Mouse (Mus musculus) adrenal gland, adult 18-20 months (tissue): ENCODE results near the gene Angel2. TPM values are rescaled to one million over a fixed set of nuclear protein-coding genes. Genes with fewer than 3 reads are reported as not detected.
"Not testable (repeated sequence)": the region's sequence is repeated elsewhere in the genome, so short reads cannot be mapped to it uniquely, and the experiment has no call there.

ENCODE experiments used
- DNase-seq, 2 experiments: peaks; one replicate each; pipeline ENCODE4 v3.0.0; 2021 to 2022; ENCODE audit warnings: low spot score in 2 of 2
- long read RNA-seq, 2 experiments: library from polyadenylated mRNA; stranded (forward); transcript quantifications; one replicate each; pipeline ENCODE4 v2.0.0; 2021
- total RNA-seq, 2 experiments: library from RNA; stranded (reverse); gene quantifications; 1 replicate in 1 of 2; 2 replicates in 1 of 2; pipeline ENCODE4 v1.2.3; 2021

Gene Angel2
- 10 to 100 TPM; 44.7 to 47.7 TPM for total RNA-seq
- long read RNA-seq, experiment 1, transcript Angel2-202 (9 exons, 3,714 nt) = major isoform, 9 of 62 reads
- long read RNA-seq, experiment 1, partial matches to known transcripts = 2 of 62 reads
- long read RNA-seq, experiment 1, other reads (novel, unspliced or antisense) = 51 of 62 reads
- long read RNA-seq, experiment 2, transcript Angel2-202 (9 exons, 3,714 nt) = major isoform, 13 of 126 reads
- long read RNA-seq, experiment 2, partial matches to known transcripts = 26 of 126 reads
- long read RNA-seq, experiment 2, other reads (novel, unspliced or antisense) = 86 of 126 reads

DNA sequence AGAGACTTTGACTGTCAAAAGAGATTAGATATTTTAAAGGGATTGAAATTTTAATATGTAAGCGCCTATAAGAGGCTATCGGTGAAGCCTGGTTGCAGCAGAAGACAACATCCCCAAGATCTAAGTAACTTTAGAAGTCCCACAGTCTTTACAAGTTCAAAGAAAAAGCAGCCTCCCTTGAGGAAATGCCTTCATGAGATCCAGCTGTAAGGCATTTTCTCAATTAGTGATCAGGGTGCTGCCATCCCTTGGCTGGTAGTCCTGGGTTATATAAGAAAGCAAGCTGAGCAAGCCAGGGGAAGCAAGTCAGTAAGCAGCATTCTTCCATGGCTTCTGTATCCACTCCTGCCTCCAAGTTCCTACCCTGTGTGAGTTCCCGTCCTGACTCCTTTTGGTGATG, at the start of gene Angel2:
Gene Angel2, plus strand, starts transcription at position 301 of the 400 bp plus-strand sequence.
- not testable (repeated sequence) for DNase-seq

DNA sequence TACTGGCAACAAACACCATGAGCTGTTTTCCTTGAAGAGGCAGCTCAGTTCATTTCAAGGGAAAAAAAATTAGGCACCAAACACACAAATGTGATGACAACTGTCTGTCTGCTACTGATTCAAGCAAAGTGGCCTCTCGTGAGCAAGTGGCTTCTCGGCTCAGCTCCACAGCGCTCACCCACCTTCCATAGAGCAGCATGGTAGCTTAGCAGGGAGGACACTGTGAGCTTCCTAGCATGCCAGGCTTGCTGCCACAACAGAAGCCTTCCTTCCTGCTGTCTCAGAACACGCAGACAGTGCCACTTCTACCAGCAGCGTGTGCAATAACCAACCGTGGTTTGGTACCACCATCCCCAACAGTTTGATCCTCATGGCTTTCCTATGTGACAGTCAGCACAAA, 49.2 kb upstream of the Angel2 start:
- DNase-seq = no peak

DNA sequence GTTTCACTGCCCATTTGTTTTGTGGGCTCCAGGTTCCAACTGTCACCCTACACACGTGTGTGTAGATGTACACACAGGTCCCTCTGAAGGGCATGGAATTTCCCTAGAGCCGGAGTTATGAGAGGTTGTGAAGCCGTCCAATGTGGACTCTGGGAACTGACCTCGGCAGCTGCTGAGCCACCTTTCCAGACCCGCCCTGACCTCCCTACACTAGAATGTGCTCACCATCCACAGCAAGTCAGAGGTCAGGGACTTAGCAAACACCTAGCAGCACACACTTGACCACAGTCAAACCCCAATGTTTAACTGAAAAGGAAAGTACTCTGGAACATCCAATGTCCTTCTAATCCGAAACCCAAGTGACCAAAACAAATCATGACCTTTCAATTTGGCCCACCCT, 44.3 kb upstream of the Angel2 start:
- DNase-seq = no peak

DNA sequence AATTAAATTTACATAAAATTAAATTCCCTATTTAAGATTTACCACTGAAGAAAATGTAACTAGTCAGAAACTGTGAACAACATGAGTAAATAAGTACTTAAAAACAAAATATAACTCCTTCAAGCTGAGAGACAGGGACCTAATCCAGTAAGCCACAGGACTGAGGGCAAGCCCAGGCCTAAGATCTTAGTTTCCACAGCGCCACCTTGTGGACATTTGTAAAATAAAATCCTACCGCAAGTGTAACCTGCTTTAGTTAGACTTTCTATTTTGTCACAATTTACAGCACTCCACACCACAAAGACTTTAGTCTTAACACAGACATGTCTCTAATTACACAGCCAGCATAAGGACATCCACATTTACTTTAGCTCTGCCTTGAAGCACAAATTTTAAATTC, 43.5 kb upstream of the Angel2 start:
- DNase-seq = peak; percentile 30 to 56

DNA sequence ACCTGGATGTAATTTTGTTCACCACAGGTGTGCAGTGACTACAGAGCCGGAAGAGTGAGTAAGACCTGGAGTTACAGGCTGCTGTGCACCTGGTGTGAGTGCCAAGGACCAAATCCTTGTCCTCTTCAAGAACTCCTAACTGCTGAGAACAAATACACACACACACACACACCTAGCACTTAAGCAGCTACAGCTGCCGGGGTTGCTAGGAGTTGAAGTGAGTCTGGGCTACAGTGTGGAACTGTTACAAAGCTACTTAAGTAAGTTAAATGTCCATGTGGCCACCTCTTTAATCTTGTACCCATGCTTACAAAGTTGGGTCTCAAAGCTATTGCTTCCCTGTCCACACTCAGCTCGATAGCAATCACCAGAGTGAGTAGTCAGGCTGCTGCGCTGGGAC, 38.9 kb upstream of the Angel2 start:
- no peak for DNase-seq

DNA sequence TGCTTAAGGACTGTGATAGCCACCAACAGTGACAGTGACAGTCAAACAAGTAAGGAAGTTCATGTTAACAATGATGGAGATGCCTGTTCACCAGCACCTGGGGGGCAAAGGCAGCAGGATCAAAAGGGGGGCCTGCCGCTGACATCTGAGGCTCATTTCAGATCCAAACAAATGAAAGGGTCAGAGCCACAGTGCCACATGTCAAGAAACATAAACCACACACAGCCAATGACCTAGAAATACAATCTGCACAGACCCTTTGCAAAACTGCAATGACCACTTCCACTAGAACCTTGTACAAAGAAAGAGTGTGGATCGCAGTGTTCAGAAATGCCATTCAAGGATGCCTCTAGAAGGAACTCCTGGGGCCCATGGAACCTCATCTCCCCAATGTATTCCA, 36.9 kb upstream of the Angel2 start:
- no peak for DNase-seq

DNA sequence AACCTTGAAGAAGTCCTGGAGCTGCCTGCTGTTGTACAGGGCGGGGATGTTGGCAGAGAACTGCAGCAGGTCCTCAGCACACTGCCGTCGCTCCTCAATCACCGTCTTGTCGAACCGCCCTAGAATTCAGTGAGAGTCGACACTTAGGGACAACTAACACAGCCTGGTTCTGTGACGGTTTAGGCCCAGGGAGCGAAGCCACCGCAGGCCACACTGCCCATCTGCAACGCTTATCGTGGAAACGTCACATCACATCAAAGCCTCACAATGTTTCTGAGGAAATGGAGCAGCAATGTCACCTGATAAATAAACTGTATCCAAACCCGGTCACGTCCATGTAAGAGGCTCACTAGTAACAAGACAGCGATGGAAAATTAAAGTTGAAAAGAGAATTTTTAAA, 36.3 kb upstream of the Angel2 start:
- DNase-seq = no peak

DNA sequence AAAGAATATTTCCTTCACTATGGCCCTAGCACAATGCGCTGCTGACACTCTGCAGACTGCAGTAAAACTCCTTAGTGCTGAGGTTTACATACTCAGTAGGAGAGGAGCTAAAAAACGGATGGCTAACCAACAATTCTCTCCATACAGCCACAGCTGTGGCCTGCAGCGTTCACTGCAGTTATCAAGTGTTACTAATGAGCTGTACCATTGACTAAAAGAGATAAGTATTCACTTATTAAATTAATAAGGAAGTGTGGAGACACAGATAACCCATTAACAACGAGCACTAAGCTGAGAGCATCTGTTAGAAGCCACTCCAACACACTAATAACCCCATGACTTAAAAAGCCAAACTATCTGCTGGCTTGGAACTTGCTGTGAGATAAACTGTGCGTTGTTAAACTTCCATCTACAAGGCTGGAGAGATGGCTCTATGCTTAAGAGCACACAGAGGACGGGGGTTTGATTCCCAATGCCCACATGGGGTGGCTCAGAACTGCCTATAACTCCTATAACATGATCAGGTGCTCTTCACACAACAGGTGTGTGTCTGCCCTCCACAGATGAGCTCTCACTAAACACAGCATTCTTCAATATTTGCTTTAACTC, 31.2 kb upstream of the Angel2 start:
- no peak for DNase-seq

DNA sequence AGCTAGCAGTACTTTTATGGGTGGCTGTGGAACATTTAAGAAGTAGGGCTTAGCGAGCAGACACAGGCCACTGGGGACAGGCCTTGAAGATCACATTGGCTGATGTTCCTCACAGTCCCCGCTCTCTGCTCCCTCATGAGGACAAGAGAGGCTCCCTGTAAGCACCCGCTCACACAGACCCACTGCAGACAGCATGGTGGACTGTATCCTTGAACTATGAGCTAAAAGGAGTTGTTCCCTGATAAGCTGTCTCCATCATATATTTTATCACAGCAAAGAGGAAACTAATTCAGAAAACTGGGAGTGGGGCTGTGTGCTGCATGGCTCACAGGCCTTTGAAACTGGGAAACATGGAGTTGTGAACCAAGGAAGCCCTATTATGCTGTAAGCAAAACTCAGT, 26.7 kb upstream of the Angel2 start:
- DNase-seq = no peak

DNA sequence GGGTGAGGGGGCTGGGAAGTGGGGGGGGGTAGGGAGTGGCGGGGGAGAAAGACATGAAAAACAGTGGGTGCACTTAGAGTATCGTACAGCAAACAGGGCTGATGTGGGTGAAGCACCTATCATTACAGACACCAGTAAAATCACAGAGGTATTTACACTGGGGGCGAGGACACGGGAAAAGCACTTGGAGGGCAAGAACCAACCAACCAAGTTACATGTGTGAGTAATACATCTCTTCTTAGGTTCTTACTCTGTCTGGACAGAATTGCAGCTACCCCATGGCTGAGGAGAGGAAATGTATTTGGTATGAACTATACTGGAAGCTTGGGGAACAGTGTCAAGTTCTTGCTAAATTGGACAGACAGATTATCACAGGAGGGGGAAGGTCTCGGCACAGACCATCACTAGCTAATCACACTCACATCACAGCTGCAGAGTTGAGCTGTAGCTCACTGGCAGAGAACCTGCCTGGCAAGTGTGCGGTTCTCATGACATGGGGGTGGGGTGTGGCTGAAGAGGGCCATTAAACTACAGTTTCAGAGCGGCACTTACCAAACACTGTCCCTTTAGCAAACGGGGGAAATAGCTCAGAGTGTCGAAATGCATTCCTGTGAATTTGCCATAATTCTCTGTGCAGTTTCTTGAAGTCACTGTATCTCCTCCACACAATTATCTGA, 25.9 kb upstream of the Angel2 start:
- DNase-seq = no peak

DNA sequence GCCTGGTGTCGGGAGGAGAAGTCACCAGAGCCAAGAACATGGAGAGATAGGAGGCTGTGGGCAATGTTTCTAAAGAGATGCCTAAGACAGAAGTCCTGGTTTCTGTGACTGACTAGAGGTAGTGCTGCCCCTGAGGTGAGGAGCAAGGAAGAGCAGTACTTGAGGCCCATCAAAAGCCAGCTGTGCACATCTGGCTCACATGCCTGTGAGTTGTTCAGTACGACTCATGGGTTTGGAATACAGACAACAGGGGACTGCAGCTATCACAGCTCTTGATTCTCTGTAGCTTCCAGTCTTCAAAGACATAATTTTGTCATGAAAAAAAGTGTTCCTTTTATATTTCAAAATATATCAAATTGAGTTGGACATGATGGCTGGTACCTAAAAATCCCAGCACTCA, 23.8 kb upstream of the Angel2 start:
- no peak for DNase-seq

DNA sequence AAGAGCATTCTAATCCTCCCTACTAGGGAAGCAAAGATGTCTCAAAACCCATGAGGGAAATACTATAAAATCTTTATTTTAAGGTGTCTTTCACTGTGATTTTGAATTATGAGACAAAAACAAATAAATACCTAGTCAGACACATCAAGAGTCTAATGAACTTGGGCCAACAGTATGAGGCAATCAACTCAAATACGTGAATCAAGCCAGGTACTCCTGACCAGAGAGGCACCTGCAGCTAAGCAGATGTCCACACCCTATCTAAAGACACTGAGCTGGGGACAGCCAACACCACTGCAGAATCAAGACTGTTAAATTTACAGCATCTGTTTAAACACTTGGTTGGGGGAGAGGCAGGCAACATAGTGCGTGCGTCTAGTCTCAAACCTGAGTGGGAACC, 20.8 kb upstream of the Angel2 start:
- no peak for DNase-seq

DNA sequence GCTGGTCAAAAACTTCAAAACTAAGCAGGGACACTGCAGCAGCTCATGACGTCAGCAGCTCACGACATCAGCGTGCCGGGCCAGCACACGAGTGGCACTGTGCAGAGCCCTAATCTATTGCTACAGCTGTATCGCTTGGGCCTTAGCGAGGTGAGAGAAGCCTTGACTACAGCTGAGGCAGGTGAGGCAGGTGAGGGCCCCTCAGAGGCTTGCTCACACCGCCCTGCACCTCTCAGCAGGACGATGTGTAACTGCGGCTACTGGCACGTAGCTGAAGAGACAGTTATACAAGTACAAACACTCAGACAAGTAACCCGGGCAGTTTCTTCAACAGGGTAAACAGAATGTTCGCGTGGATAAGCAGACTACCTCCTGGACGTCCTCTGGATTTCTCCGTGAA, 20.2 kb upstream of the Angel2 start:
- DNase-seq = no peak

DNA sequence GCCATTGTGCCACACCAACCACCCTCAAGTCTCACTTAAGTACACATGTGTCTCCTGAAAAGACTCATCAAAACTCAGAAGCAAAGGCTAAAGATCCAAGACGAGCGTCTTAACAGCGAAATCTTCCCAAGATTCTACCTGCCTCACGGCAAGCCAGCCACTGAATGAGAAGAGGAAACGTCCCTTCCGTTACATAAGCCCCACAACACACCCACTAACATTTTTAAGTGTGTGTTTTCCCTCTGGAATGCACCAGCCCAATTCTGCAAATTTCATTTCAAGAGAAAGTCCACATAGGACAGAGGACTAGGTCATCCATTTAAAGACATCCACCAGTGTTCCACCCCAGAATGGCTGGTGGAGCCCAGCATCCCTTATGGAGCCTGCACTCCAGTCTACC, 14.1 kb upstream of the Angel2 start:
- DNase-seq = no peak

DNA sequence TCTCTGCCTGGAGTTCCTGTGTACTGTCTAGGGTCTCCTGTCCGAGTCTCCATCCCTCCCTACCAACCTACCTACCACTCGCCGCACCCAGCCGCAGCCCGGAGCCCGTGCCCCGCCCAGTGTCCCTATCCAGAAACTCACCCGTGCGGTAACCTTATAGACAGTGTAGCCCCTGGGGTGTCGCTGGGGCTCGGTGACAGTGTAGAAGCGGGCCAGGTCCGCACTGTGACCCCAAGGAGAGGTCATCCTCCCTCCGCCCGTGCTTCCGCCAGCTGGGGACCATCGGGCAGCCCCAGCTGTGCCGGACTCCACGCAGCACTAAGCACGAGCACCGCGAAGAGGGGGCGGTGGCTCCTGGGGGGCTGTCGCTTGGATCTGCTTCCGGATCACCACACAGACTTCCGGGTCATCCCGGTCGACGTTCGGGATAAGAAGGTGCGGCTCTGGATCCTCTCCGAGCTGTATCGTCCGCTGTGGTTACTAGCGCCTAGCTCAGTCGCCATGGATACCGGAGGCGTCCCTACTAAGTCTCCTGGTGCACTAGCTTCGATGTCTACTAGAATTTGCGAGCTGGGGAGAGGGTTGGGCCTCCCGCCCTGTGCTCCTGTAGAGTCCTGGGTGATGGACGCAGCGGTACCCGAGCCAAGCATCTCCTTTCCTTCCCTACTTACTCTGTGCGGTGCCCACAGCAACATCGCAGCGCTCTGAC, 13.3 kb upstream of the Angel2 start, which contains the start of gene Rps6kc1:
Gene Rps6kc1, minus strand, starts transcription at position 356 of the 709 bp plus-strand sequence.
- DNase-seq = peak; percentile 76 to 78

DNA sequence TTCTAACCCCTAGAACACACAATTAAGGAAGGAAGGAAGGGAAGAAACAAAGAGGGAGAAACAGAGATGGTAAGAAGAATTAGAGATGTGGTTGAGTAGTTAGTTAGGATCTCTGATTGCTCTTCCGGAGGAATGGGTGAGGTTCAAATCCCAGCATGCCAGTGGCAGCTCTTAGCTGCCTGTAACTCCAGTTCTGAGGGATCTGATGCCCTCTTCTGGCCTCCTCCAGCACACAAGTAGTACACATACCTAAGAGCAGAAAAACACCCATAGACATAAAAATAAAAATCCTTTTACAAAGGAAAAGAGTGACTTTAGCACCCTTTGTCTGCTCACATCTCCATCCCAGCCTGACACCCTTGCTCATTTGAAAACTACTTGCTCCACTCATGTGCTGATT, 12.3 kb upstream of the Angel2 start:
- DNase-seq = no peak

DNA sequence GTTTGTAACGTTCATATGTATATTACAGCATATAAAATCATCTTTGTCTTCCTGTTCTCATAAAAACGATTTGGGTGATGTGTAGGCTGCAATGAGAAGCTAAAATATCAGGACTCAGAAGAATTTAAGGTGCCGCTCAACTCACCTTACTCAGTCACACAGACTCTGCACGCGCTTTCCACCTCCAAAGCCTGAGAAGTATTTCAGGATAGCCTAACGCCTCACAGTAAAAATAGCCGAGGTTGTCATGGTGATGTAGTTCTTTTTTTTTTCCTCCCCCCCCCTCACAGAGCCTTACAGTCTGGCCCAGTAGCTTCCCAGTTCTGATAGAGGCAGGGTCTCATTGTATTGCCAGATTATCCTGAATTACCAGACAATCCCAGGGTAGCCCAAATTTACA, 6.0 kb upstream of the Angel2 start:
- no peak for DNase-seq

DNA sequence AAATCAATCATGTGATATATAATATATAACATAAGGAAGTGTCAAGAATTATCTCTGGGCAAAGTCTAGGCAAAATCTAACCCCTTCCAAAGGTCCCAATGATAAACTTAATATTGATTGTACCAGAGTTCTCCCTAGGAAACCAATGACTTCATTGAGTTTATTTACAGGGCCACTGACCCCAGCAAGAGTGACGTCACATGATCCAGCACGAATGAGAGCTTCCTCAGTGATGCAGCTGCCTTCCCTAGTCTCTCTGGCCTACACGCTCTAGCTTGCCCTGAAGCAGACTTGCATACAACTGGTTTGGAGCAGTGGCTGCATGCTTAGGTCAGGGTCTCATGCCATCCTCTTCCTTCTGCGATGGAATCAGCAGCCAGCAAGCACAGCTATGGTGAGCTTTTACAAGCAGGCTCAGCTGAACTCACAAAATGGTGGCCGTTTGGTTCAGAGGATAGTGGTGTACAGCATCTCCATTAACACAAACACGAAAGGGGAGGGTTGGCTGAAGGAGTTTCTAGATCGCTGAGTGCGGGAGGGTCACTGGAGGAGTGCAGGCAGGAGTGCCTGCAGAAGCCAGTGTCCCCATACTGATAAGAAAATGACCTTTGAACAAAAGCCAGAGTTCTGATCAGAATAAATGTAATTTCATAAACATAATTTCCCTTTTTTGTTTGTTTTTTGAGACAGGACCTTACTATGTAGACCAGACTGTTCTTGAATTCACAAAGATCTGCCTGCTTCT, 5.0 kb upstream of the Angel2 start:
- DNase-seq = no peak

DNA sequence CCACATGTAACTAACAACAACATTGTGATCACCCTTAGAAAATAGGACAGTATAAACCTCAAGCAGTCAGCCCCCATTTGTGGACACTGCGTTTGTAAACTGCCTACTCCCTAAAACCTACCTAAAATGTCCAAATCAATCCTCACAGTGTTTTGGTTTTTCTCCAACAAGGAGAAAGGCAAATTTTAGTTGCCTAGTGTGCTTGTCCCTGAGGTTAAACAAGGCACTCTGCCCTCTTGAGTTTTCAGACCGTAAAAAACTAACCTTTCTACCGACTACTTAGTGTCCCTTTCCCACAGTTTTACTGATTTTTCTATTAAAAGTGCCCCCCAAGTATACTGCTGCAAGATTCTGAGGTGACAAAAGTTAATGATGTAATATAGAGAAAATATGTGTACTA, 2.4 kb downstream of the Angel2 start:
- DNase-seq = no peak

DNA sequence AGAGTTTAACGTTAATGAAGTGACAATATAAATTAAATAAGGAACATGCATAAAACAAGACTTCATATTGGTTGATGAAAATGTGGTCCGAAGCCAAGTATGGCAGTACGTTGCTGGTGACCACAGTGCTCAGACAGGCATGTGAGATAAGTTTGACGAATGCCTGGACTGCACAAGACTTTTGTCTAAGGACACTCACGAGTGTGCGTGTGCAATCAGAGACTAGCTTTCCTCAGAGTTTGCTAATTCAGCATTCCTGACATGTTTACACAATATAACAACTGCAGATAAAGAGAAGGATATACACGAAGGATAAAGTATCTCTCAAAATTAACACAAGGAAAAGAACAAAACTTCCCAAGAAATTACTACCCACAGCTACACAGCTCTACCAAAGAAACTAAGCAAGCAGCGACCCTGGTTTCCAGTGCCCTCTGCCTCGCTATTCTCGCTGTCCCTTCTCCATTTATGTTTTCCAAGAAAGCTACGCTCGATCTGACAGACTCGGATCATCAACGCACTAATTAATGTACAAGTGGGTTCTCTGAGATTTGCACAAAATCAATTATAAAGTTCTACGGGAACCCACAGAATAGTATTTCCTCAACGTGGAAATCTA, 2.9 kb downstream of the Angel2 start:
- DNase-seq = no peak
